Mouse (Mus musculus) gastrocnemius, postnatal 14 days (tissue): ENCODE measurements around the gene Ppp5c. TPM values are rescaled to one million over a fixed set of nuclear protein-coding genes. Genes with fewer than 3 reads are reported as not detected.

Source experiments
- DNase-seq: peaks from one replicate; pipeline ENCODE4 v3.0.0; 2021; ENCODE audit warnings: mixed read lengths
- intact Hi-C: fragments of 180-260 bp; cut with DNase I; formaldehyde crosslinking; loops from one replicate; pipeline ENCODE4 v1.15.1; 2025; ENCODE audit warnings: low total_unique reads
- total RNA-seq, 2 experiments: library from RNA; stranded (reverse); gene quantifications; 2 replicates each; pipeline ENCODE4 v1.2.3; 2021

Gene Ppp5c
- total RNA-seq, 2 experiments from 2014 or later, result 56.3 to 67.8 TPM

DNA sequence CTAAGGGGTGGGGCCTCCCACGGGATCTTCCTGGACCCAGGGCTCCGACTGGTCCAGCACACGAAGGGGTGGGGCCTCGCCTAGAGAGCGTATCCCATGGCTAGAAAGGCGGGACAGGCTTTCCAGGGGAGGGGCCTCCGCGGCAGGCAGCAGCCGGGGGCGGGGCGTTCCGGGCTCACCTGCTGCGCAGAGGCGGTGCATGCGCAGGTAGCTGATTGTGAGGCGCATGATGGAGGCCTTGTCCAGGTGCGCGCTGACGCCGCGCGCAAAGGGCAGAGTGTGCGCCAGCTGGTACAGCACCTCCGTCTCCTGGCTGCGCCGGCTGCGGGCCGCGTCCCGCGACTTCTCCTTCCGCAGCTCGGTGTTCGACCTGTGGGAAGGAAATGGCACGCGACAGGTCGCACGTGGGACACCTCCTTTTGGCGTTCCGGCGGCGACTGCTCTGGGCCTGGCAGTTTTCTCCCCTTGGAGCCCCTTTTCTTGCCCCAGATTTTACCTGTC is 28.4 kb upstream of the Ppp5c start:
- intact Hi-C loops, result no loop called here
- DNase-seq, result peak; percentile 75

- no peak for DNase-seq
- intact Hi-C loops, result no loop called here
Observed at GRCm38 (mm10) chr7:17055287-17055946, 27.7 kb upstream of the Ppp5c start.

DNA sequence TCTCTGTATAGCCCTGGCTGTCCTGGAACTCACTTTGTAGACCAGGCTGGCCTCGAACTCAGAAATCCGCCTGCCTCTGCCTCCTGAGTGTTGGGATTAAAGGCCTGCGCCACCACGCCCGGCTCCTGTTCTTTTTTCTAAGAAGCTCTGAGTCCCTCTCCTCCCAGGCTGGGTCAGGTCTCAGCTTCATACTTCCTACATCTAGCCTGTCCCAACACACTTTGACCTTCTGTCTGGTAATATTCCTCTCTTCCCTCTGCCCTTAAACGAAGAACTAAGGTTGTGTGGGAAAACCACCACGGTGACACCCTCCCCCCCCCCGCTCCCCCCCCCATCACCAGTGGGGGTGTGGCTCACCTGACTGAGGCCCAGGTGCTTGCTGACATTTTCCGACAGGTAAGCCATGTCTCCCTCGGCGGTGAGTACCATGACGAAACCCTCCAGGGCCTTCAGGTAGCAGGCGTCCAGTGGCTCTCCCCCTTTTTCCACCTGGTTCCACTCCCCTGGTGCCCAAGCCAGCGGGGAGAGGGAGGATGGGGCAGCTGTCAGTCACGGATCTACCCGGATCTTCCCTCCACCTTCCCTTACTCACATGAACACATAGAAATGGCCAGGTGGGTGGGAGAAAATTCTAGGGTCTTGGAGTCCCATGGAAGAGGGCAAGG is 26.7 kb upstream of the Ppp5c start:
- DNase-seq, result no peak
- intact Hi-C loops, result loop anchor here (5.0 kb wide), 1 partner anchor 122 kb away; no protein-coding TSS in a partner anchor

DNA sequence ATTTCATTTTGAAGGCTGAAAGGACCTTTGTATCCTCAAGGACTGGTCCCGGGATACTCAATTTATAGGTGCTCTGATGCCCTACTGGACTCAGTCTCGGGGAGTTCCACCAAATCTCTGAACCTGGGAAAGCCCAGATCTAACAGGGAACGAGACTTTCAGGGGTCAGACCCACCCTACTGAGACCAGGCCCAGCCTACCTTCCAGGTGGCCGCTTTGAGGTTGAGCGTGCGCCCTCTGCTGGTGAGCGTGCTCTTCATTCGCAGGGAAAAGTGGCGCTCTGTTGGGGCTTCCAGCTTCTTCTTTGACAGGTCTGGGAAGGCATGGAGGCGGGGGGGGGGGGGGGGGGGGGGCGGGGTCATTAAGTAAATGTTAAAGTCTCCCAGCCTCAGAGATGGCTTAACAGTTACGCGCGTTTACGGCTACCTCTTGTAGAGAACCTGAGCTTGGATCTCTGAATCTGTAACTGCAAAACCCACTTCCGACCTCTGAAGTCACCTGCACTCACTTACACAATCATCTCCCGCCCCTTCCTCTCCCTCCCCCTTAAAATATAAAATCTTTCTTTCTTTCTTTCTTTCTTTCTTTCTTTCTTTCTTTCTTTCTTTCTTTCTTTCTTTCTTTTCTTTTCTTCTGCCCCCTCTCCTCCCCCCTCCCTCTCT is 23.3 kb upstream of the Ppp5c start:
- intact Hi-C loops, result loop anchor here (5.0 kb wide), 1 partner anchor 119 kb away; no protein-coding TSS in a partner anchor
- peak; percentile 64 for DNase-seq

- DNase-seq, result no peak
- intact Hi-C loops, result loop anchor here (5.0 kb wide), 1 partner anchor 118 kb away; no protein-coding TSS in a partner anchor
Observed at GRCm38 (mm10) chr7:17050491-17050890, 22.8 kb upstream of the Ppp5c start.

DNA sequence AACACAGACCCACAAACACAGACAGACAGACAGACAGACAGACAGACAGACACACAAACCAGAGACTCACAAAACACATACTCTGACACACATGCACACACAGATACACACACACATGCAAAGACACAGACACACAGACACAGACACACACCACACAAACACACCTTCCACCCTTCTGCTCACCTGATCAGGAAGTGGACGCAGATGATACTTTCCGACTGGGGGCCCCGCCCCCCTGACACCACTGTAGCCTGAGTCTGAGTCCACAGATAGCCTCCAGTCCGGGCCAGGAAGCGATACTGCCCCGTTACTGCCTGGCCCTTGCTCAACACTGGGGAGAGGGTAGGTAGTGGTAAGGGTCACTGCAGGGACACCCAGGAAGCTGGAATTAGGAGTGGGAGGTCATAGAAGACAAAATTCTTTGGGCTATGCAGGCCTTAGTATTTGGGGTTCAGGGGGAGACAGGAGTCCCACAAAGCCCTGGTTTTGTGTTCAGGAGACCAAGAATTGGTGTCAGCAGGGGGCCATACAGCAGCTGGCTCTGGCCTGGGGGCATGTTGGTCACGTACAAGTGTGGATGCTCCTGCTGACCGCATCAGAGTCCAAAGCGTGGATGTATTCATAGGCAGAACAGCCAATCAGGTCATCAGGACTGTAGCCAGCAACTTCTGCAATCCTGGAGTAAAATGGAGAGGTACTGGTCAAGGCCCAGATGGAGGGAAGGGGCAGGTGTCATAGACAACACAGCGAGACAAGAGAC is 20.9 kb upstream of the Ppp5c start:
- intact Hi-C loops, result loop anchor here (5.0 kb wide), 1 partner anchor 36 kb away; no protein-coding TSS in a partner anchor
- no peak for DNase-seq

DNA sequence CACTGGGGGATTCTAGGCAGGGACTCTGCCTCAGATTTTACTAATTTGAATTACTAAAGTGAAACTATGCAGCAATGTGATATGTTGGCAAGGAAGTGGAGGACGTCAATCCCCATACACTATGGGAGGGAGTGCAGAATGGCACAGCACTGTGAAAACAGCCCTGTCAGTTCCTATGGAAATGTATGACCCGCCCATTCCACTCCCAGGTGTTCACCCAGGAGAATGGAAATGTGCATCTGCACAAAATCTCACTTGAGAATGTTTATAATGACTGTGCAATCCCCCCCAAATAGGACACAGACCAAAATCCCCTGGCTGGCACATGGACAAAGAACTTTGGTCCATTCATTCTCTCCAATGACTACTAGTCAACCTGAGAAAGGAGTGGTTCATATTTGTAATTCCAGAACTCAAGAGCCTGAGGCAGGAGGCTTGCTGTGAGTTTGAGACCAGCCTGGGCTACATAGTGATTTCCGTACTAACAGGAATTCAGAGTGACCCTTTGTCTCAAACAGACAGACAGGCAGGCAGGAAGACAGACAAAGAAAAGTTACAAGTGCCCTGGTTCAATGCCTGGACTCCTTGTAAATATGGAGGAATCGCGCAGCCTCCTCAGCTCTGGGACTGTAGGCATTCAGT is 19.4 kb upstream of the Ppp5c start:
- intact Hi-C loops, result loop anchor here (5.0 kb wide), 1 partner anchor 35 kb away; no protein-coding TSS in a partner anchor

DNA sequence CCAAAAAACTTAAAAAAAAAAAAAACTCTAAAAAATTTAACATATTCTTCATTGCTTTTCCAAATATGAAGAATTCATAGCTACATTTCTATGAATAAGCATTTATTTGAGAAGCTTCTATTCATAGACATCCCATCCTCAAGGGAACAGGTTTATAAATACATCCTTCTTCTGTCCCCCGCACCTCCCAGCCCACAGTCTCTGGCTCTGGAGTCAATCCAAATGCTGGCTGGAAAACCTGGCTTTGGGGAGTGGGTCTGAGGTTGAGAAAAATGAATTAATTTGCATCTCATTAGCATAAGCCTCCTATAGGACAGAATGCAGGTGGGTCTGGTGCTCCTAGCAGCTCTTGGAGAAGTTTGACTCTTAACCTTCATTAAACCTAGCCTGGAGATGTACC is 18.0 kb upstream of the Ppp5c start:
- DNase-seq, result no peak
- intact Hi-C loops, result loop anchor here (5.0 kb wide), 1 partner anchor 33 kb away; no protein-coding TSS in a partner anchor

More for the DNA sequence above, 19.4 kb upstream of the Ppp5c start:
- no peak for DNase-seq

DNA sequence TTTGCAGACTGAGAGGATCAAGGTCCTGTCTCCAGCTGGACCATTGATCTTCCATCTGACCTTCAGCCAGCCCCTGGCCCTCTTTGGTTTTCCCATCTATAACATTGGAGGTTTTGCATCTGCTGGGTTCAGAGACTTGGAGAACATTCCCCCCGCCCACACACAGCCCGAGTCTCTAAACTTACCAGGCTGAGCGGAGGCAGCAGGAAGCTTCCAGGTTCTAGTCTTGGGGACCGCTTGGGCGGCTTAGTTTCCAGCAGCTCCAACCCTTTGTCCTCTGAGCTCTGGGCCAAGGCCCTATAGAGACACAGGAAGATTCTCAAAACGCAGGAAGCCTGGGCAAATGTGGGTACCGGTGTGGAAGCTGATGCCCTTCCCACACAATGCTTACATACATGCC is 11.6 kb upstream of the Ppp5c start:
- DNase-seq, result no peak
- intact Hi-C loops, result no loop called here

- no peak for DNase-seq
- intact Hi-C loops, result no loop called here
Observed at GRCm38 (mm10) chr7:17038018-17038695, 10.4 kb upstream of the Ppp5c start.

- no peak for DNase-seq
- intact Hi-C loops, result no loop called here
Observed at GRCm38 (mm10) chr7:17030239-17030638, 2.5 kb upstream of the Ppp5c start.

DNA sequence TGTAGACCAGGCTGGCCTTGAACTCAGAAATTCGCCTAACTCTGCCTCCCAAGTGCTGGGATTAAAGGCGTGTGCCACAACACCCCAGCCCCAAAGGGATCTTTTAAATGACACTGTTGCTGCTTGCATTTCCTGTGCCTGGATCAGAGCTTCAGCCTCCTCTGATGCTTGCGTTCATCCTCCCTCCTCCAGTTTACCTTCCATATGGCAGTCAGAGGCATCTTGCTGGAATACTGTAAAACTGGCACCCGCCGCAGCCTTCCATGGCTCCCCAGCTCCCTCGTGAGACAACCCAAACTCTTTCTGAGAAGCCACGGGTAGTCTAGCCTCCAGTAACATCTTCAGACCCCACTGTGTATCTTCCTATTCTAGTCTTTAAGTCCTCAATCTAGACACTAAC is 1.2 kb upstream of the Ppp5c start:
- no peak for DNase-seq
- intact Hi-C loops, result no loop called here

DNA sequence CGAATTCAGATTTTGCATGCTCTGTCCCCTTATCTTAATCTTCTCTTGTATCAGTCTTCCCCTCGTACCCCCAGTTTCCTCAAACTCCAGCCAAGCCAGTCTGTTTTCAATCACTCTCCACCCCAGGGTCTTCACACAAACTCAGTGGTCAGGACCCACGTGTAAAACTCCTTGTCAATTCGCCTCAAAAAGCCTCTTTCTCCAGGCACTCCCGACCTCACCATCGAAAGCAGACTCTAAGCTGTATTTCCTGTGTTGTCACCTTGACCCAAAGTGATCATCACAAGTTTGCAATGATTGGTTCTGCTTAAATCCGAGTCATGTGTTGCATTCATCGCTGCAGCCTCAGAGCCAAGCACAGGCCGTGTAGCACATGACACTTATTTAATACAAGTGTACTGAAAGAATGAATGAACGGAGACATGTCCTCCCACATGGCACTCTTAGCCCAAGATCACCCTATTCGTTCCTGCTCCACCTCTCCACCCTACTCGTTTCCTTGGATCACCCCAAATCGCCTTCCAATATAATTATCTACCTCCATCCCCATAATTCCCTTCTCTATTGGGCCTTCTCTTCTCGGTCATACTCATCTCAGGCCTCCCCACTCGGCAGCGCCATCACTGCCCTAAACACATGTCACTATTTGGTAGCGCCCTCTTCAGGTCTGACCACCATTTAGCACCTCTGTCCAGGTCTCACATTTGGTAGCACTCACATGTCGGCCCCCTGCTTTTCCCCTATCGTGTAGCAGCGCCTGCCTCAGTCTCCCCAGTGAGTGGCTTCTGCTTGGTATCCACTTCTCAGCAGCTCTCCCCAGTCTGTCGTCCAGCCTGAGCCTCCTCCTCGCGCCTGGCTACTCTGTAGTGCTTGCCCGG is 775 bp downstream of the Ppp5c start:
- no peak for DNase-seq
- intact Hi-C loops, result no loop called here

DNA sequence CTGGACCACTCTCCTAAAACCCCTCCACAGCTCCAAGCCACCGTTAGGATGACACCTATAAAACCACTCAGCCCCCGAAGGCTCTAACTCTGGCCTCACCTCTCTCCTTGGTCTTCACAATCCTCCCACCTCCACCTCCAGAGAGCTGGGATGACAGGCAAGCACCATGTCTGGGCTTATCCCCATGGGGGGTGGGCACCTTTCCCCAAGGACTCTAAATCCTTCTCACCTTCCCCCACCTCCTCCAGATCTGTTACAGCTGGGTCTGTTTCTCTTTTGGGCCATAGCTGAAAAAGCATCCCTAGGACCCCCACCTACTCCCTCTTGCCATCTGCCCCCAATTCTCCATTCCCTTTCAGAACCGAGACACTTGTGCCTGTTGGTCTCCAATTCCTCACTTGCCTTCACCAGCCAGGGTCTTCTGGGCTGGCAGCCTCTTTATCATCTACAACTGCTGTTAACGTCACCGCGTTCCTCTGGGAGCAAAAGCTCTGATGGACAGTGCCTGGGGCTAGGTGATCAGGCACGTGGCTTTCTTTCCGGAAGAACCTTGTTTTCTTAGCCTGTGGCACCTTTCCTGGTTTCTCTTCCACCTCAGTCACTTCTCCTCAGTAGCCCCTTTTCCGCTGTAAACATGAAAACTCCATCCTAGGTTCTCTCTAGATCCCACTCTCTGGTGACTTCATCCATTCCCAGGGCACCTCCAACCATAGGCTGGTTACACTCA is 1.7 kb downstream of the Ppp5c start:
- intact Hi-C loops, result no loop called here
- DNase-seq, result no peak

DNA sequence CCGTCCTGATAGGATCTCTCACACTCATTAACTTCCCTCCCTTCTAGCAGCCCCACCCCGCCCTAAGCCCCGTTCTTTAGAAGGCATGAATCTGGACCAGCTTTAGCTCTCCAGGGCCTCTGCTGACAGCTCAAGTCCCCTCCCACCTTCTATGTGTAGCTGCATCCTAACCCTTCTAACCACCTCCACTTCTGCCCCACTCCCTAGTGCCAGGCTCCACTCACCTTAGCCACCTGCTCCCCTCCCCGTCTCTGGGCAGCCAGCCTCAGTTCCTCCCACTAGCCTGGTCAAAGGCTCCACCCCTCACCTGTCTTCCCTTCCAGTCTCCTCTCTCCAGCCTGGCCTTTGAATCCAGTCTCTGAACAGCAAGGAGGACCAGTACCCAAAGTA is 2.2 kb downstream of the Ppp5c start:
- no peak for DNase-seq
- intact Hi-C loops, result no loop called here

GRCm38 (mm10) chr7:17024814-17025504 is 2.8 kb downstream of the Ppp5c start:
- intact Hi-C loops, result no loop called here

More at GRCm38 (mm10) chr7:17024814-17025504, 2.8 kb downstream of the Ppp5c start:
- no peak for DNase-seq
